Mouse (Mus musculus) embryo, embryonic 11 days (tissue): ENCODE data around the gene Tmem17.

Experiments used
- DNase-seq: peaks from one replicate; pipeline ENCODE4 v3.0.0-alpha.2; 2015

Gene Tmem17

DNA sequence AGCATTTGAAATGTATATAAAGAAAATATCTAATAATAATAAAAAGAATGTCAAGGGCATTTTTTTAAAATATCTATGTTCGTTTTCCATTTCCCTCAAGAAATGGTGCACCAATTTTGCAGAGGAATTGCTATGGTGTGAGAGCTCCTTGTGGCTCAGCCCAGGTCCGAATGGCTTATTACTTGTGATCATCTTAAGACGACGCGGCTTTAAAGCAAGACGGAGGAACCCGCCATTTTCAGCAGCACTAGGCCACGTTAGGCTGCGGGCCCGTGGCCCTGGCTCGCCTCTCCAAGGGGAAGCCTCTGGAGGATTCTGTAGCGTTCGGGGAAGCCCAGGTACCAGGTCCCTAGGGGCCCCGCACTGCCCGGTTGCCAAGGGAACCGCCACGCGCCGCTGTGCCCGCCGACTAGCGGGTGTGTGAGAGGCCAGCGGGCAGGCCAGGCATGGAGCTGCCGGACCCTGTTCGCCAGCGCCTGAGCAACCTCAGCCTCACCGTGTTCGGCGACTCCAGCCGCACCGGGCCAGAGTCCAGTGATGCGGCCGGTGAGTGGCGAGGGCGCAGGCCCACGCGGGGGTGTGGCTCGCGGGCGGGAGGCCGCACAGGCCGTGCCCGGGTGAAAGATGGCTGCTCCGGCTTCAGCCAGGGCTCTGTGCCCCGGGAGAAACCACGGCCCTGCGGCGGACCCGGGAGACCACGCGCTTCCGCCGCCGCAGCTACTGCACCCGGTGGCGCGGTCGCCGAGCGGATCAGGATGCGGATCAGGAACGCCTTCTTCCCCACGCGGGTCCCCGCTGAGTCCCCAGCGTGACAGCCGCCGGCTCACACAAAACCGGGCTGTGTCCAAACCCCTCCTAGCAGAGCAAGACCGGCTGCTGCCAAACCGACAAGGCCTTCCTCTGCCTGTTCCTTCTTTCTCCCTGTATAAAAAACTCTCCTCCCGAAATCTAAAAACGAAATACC is at the start of gene Tmem17:
Gene Tmem17, plus strand, starts transcription at position 51 of the 964 bp plus-strand sequence.
- DNase-seq = peak; percentile 86

DNA sequence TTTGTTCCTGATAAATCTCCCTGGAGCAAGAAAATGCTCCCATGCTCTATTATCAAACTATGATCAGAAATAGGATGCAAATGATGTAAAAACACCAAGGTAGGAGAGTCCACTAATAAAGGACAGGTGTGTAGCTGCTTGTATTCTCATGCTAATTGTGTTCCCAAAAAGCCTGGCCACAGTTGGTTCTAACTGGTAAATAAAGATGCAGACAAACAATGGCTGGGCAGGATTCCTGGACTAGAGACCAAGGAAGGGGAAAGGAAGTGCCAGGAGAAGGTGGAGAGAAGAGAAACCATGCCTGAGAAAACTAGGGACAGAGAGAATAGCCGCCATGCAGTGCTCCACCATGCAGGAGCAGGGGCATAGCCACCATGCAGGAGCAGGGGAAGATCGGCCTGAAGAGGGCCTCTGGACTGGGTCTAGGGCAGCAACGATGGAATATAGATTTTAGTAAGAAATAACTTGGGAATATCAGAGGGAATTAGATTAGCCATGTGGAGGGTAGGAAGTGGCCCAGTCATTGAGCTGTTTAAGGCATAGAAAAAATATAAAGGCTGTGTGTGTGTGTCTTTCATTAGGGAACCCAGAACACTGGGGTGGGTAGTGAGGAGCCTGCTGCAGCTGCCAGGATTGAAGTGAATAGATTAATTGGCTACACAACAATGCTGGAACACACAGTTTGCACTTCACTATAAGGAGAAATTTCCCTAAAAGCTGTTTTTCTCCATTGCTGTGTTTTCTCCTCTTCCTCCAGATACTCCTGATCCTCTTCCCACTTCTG is 31.9 kb upstream of the Tmem17 start:
- no peak for DNase-seq

- no peak for DNase-seq
Measured at GRCm38 (mm10) chr11:22481639-22482361, 30.1 kb upstream of the Tmem17 start.

DNA sequence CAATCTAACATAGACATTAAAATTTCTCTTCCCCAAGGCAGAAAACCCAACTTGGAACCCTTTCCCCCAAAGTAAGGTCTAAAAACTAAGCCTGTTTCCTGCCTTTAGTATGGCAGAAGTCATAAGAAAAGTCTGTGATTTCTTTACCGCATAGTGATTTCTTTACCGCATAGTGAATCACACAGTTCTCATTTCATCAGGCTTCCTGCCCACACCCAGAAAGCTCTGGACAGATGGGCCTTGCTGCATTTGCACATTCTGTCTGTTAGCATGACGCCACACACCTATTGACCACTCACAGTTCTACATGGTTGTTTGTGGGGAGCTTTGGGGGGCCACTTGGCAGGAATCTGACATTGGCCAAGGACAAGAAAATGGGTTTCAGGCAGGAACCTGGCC is 29.5 kb upstream of the Tmem17 start:
- no peak for DNase-seq

GRCm38 (mm10) chr11:22493694-22494319 is 18.1 kb upstream of the Tmem17 start:
- DNase-seq = no peak

DNA sequence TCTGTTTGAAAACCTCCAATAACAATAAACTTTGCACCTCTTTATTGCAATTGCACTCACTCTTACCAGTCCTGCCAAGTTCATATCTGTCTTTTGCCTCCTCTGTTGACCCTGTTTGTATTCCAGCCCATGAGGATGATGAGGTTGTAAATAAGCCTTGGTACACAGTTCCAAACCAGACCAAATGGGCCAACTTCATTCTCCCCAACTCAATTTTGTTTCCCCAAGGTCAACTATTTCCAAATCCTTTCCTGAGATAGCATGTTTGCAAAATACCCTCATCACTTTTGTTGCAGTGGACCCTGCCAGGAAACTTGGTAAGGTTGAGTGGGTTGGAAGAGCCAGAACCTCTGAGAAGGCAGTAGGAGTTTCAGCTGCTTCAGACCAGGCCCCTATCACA is 16.9 kb upstream of the Tmem17 start:
- no peak for DNase-seq

DNA sequence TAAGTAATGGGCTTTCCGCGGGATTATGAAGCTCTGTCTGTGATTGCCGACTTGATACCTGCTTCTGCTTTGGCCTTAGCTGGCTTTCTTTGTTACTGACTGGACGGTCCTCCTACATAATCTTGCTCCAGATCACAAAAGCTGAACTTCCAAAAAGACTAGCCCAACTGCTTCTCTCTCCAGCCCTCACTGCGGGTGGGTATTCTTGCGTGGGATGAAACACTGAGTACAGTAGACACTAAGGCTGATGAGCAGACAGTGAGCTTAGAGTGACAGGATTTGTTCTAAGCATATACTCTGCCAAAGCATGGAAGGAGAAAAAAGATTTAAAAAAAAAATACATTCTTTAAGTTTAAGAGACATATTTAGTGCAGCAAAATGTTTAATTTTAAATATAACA is 12.5 kb upstream of the Tmem17 start:
- no peak for DNase-seq

GRCm38 (mm10) chr11:22499886-22500285 is 12.0 kb upstream of the Tmem17 start:
- no peak for DNase-seq

DNA sequence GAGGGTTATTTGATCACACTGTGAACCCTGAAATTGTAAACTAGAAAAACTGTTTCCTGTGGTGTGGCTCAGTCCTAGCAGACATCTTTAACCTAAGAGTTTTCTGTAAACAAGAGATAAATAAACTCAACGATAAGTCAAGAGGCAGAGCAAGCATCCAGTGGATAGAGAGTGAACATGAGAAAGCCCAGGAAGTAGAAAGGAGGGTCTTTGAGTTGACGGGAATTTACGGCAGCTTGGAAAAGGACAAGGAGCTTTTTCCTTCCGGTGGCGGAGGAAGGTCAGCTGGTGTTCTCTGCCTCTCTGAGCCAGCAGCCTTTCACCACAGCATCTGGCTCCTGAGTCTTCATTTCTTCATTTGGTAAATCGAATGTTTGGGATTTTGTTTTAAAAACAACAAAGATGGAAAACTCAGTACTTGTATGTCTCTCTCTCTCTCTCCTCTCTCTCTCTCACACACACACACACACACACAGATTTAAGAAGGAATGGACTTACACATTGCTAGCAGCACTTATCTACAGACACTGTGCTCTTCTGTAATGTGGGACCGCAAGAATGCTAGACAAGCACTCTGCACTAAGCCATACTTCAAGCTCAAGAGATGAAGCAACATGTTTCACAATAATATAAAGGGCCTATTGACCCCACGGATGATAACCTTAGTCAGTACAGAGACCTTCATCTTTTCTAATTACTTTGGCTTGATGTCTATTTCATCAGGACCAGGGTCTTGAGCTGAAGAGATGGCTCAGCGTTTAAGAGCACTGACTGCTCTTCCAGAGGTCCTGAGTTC is 10.9 kb upstream of the Tmem17 start:
- DNase-seq = no peak

GRCm38 (mm10) chr11:22513075-22513474 is 1.2 kb downstream of the Tmem17 start:
- peak; percentile 33 for DNase-seq

DNA sequence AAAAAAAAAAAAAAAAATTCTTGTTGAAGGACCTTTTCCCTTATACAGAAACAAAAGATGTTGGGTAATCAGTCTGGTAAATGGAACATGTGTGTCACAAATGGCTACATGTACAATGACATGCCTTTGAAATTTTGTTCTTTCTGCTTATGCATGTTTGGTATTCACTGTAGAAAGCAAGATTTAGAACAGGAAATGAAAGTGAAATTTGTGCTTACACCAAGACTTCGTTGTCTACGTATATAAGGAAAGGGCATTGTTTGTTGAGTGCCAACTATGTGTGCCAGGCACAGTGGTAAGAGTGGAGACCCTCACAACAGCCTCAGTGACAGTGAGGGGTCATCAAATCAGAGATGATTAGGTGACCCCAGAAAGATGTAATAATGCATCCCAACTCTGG is 3.2 kb downstream of the Tmem17 start:
- no peak for DNase-seq

DNA sequence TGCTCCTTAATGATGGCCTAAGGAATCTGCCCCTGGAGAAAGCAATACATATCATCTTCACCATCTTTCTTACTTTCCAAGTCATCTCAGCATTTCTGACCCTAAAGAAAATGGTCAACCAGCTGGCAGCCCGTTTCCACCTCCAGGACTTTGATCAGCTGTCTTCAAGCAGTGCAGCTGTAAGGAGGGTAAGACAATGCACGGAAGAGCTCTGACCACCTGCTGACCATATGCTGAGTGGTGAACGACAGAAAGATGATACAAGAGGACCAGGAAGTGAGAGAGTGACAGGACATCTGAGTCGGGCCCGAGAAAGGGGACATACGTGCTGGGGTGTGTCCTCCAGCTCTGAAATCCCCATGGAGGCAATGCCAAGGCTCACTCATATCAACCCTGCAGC is 6.6 kb downstream of the Tmem17 start:
- no peak for DNase-seq

GRCm38 (mm10) chr11:22520251-22520650 is 8.4 kb downstream of the Tmem17 start:
- DNase-seq = no peak

DNA sequence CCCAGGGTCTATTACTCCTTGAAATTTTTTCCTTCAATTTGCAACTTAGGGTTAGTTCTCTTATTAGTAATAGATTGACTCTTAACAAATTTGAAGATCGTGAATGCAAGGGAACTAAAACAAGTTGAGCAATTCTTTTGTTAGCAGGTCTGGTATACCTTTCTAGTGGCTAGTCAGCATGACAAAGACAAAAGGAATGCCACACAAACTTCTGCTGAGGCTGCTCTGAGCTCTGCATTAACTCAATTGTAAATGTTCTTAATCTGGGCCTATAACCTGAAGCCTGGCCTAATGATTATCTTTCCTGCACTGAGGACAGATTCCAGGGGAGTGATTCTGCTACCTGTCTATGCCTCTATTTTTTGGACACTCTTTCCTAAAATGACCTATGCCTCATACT is 12.7 kb downstream of the Tmem17 start:
- no peak for DNase-seq

- DNase-seq = no peak
Measured at GRCm38 (mm10) chr11:22540600-22540999, 28.7 kb downstream of the Tmem17 start.

- no peak for DNase-seq
Measured at GRCm38 (mm10) chr11:22560061-22560460, 48.2 kb downstream of the Tmem17 start.

DNA sequence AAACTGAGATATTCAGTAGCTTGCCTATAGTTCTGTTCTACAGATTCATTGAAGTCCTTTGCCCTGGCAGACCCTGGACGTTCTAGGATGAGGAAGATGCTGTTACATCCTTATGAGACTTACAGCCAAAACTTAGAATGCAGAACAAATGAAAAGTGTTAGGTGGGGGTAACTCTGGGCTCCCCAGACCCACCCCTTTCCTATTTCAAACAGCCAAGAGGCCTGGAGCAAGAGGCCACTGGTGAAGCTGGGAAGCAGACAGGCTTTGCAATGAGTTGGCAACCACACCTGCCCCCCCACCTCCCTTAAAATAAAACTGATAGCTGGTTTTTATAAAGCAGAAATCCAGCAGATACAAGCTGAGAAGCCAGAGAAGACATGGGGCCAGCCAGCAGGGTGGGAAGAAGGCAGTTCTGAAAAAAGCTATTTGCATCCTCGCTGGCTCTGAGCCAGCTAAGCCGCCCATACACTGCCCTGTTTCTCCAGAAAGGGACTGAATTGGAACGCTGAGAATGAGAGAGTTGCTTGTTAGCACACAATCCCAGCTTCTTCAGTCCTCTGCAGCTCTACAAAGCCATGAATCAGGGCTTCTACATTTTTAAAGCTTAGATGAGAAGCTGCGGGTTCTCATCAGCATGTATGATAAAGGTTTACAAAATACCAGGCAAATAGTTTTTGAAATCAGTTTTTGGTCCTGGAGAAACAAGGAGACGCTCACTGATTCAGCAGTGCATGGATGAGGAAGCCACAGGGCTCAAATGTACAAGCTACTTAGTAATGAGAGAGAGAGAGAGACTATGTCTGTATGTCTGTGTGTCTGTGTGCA is 48.8 kb downstream of the Tmem17 start:
- peak; percentile 48 for DNase-seq

DNA sequence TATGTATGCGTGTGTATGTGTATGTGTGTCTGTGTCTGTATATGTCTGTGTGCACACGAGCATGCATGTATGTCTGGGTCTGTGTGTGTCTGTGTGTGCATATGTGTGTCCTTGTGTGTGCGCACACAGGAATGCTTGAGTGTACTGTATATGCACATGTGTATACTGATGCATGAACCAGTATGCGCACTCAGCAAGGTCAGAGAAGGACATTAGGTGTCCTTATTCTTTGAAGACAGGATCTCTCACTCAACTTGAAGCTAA is 49.4 kb downstream of the Tmem17 start:
- no peak for DNase-seq

- no peak for DNase-seq
Measured at GRCm38 (mm10) chr11:22563706-22564105, 51.8 kb downstream of the Tmem17 start.

GRCm38 (mm10) chr11:22564676-22565075 is 52.8 kb downstream of the Tmem17 start:
- DNase-seq = no peak
